Mouse (Mus musculus) monocyte, adult 2 months (primary cell): ENCODE data around the gene Gm9913.

ENCODE experiments used
- DNase-seq, 2 experiments: peaks; one replicate each; pipeline ENCODE4 v3.0.0; 2022; ENCODE audit warnings: low spot score in 2 of 2, low read depth in 1 of 2

The Gm9913 gene

GRCm38 (mm10) chr2:125544986-125545385 lies 40.1 kb downstream of the Gm9913 start:
- no peak for DNase-seq

GRCm38 (mm10) chr2:125548806-125549578 lies 44.1 kb downstream of the Gm9913 start:
- DNase-seq, result no peak

- DNase-seq, result no peak
These were observed 50.9 kb downstream of the Gm9913 start for GRCm38 (mm10) chr2:125555830-125556229.
